Mouse (Mus musculus) forelimb bud, embryonic 11.5 days (tissue): ENCODE measurements around the gene Cyp26b1.

Experiments
- DNase-seq: peaks from one replicate; pipeline ENCODE4 v3.0.0-alpha.2; 2012; ENCODE audit warnings: low read depth, low spot score

The Cyp26b1 gene

GRCm38 (mm10) chr6:84562948-84563347 lies 30.8 kb downstream of the Cyp26b1 start:
- no peak for DNase-seq

- DNase-seq: no peak
These were observed 32.5 kb downstream of the Cyp26b1 start for GRCm38 (mm10) chr6:84561171-84561570.

- DNase-seq: no peak
These were observed 43.8 kb downstream of the Cyp26b1 start for GRCm38 (mm10) chr6:84549852-84550437.

GRCm38 (mm10) chr6:84545428-84545827 lies 48.3 kb downstream of the Cyp26b1 start:
- DNase-seq: no peak

- no peak for DNase-seq
These were observed 49.3 kb downstream of the Cyp26b1 start for GRCm38 (mm10) chr6:84544359-84544758.

- no peak for DNase-seq
These were observed 50.2 kb downstream of the Cyp26b1 start for GRCm38 (mm10) chr6:84543516-84543915.

GRCm38 (mm10) chr6:84539924-84540323 lies 53.8 kb downstream of the Cyp26b1 start:
- DNase-seq: no peak

- no peak for DNase-seq
These were observed 55.0 kb downstream of the Cyp26b1 start for GRCm38 (mm10) chr6:84538681-84539080.

GRCm38 (mm10) chr6:84537611-84538197 lies 56.0 kb downstream of the Cyp26b1 start:
- DNase-seq: no peak

- DNase-seq: no peak
These were observed 58.8 kb downstream of the Cyp26b1 start for GRCm38 (mm10) chr6:84534944-84535343.

GRCm38 (mm10) chr6:84529912-84530311 lies 63.8 kb downstream of the Cyp26b1 start:
- DNase-seq: no peak

- DNase-seq: no peak
These were observed 68.7 kb downstream of the Cyp26b1 start for GRCm38 (mm10) chr6:84524901-84525601.
